Mouse (Mus musculus) small intestine, adult 2 months (tissue): ENCODE results near the gene Mcoln3. TPM values are rescaled to one million over a fixed set of nuclear protein-coding genes. Genes with fewer than 3 reads are reported as not detected.

Source experiments
- H3K27ac ChIP-seq: fragments of 200-500 bp; 2 replicates; pipeline ENCODE4 v1.5.1; 2012; ENCODE audit warnings: low read depth, low read length, control low read depth, inconsistent platforms; ENCODE audit not compliant: insufficient read depth
- H3K27me3 ChIP-seq: fragments of 200-500 bp; 2 replicates; pipeline ENCODE4 v1.6.1; 2012; ENCODE audit warnings: mild to moderate bottlenecking, moderate library complexity, low read length, inconsistent platforms; ENCODE audit not compliant: control insufficient read depth, insufficient read depth
- H3K36me3 ChIP-seq: fragments of 200-500 bp; 2 replicates; pipeline ENCODE4 v1.6.1; 2012; ENCODE audit warnings: mild to moderate bottlenecking, low read length, control low read depth, inconsistent platforms; ENCODE audit not compliant: control insufficient read depth, insufficient read depth
- H3K4me1 ChIP-seq: fragments of 200-500 bp; 2 replicates; pipeline ENCODE4 v1.6.1; 2012; ENCODE audit warnings: low read length, inconsistent platforms, mixed read lengths; ENCODE audit not compliant: control insufficient read depth, insufficient read depth, insufficient read length
- H3K4me3 ChIP-seq: fragments of 200-500 bp; 2 replicates; pipeline ENCODE4 v1.5.1; 2012; ENCODE audit warnings: low read depth, mild to moderate bottlenecking, control low read depth, inconsistent platforms, low read length, moderate library complexity
- CTCF ChIP-seq: fragments of 200-500 bp; IDR thresholded peaks from 2 replicates; pipeline ENCODE4 v1.5.1; 2012; ENCODE audit warnings: low read depth, mild to moderate bottlenecking, control low read depth, inconsistent platforms, low read length, moderate library complexity, mixed read lengths; ENCODE audit not compliant: insufficient replicate concordance, insufficient read length; ENCODE audit errors: extremely low read depth
- POLR2A ChIP-seq: fragments of 200-500 bp; IDR thresholded peaks from 2 replicates; pipeline ENCODE4 v1.6.1; 2012; ENCODE audit warnings: low read depth, mild to moderate bottlenecking, control low read depth, inconsistent platforms, low read length, moderate library complexity
- WGBS: fragments of 180-500 bp; shearing (Covaris S2); methylation state at CpG from one replicate; pipeline ENCODE4 v1.1.7; 2018; 5-methylcytosine and 5-hydroxymethylcytosine counted together
- polyA plus RNA-seq: library from polyadenylated mRNA; depleted of rRNA; stranded (reverse); fragments of >200 nt; gene quantifications from 2 replicates; pipeline ENCODE4 v1.2.3, GENCODE M21; 2012

The Mcoln3 gene
- polyA plus RNA-seq, 1 experiment: 0.25 TPM

DNA sequence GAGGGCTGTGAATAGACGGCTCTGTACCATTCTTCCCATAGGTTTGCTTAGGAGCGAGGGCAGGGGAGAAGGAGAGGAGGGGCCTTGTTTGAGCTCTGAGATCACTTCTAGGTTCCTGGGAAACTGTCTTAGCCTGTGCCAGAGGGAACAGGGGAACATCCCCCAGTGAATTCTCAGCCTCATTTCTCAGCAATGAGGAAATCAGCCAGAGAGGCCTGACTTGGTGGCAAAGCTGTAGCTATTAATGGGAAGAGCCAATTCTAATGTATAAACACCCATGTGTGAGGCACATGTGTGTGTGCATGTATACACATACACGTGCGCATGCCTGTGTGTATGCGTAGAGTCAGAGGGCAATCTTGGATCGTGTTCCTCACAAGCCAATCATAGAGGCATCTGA, 6.3 kb upstream of the Mcoln3 start:
- Histone ChIP-seq H3K36me3 (no peaks in the 10 kb centered on the region), H3K27me3 (peaks cover 10% of the 10 kb centered on the region), H3K4me1 (peaks cover 3% of the 10 kb centered on the region; the same call in 1 of the 2 replicates), H3K4me3 (no peak overlapping the region), H3K27ac (no peak overlapping the region)
- 80% methylated on average over 6 of the region's 6 CpGs for WGBS
- TF ChIP-seq CTCF (no peak), POLR2A (no peak)

DNA sequence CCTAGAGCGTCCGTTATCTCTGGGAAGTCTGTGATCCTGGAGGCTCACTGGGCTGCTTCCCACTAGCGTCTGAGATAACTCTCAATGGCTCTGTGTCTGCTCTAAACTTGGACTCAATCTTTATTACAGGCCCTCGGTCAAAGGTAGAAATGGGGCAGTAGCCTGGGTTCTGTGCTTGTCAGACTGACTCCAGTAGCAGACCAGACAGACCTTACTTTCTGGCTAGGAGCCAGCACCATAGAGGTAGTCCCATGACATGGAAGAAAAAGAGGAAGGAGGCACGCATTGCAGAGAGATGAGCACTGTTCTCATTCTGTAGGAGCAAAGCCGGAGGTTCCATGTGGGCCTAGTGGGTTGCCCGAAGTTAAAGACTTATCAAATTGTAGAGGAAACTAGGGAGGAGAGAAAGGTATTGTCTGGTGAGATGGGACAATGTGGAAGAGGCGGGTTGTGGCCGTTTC, 777 bp downstream of the Mcoln3 start:
- H3K4me1 ChIP-seq: peaks cover 15% of the 10 kb centered on the region
- no peaks in the 10 kb centered on the region for H3K27me3 ChIP-seq
- peak overlapping the region; percentile 43 for H3K4me3 ChIP-seq
- WGBS: 32% methylated on average over 9 of the region's 9 CpGs
- H3K27ac ChIP-seq: no peak overlapping the region
- TF ChIP-seq POLR2A (no peak), CTCF (no peak)
- no peaks in the 10 kb centered on the region for H3K36me3 ChIP-seq

DNA sequence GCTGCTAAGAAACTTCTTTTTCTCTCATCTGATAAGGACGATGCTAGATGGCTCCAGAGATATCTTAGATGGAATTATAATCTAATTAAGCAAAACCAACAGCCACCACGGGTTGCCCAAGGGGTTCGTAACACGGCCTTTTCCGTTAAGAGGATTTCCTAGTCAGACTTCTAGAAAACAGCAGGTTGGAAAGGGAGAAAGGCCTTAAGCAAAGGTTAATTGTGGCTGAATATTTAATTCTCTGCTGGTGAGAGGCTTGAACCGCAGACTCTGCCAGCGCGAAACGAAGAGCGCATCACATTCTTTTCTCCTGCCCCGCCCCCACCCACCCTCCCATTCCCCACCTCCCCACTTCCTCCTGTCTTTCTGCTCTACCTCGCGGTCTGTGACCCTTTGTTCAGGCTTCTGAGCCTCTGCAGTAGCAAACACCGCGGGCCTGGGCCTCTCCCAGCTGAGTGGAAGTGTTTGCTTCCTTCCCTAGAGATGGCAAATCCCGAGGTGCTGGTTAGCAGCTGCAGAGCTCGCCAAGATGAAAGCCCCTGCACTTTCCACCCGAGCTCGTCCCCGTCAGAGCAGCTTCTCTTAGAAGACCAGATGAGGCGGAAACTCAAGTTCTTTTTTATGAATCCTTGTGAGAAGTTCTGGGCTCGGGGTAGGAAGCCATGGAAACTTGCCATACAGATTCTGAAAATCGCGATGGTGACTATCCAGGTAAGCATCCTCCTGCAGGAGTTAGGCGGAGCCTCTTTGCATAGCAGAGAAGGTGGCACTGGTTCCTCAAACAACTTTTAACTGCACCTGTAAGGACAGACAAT, 4.3 kb downstream of the Mcoln3 start:
- no peak overlapping the region for H3K27ac ChIP-seq
- 54% methylated on average over 25 of the region's 25 CpGs for WGBS
- no peak overlapping the region for H3K4me3 ChIP-seq
- TF ChIP-seq CTCF (no peak), POLR2A (no peak)
- H3K27me3 ChIP-seq: no peaks in the 10 kb centered on the region
- peaks cover 15% of the 10 kb centered on the region for H3K4me1 ChIP-seq
- H3K36me3 ChIP-seq: no peaks in the 10 kb centered on the region

DNA sequence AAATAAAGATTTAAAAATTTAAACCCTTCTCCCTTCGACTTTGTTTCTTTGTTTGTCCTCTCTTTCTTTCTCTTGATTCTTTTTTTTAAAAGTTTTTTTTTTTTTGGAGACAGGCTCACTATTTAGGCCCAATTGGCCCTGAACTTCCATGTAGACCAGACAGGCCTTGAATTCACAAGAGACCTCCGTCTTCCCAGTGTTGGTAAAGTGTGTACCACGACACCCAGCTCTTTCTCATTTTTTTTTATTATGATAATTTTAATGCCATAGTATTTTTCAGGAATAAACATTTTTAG, 4.8 kb downstream of the Mcoln3 start:
- Histone ChIP-seq H3K27ac (no peak overlapping the region), H3K36me3 (no peaks in the 10 kb centered on the region), H3K27me3 (no peaks in the 10 kb centered on the region), H3K4me3 (no peak overlapping the region), H3K4me1 (peaks cover 14% of the 10 kb centered on the region)
- WGBS: 79% methylated on average over 3 of the region's 3 CpGs
- TF ChIP-seq CTCF (no peak), POLR2A (no peak)

DNA sequence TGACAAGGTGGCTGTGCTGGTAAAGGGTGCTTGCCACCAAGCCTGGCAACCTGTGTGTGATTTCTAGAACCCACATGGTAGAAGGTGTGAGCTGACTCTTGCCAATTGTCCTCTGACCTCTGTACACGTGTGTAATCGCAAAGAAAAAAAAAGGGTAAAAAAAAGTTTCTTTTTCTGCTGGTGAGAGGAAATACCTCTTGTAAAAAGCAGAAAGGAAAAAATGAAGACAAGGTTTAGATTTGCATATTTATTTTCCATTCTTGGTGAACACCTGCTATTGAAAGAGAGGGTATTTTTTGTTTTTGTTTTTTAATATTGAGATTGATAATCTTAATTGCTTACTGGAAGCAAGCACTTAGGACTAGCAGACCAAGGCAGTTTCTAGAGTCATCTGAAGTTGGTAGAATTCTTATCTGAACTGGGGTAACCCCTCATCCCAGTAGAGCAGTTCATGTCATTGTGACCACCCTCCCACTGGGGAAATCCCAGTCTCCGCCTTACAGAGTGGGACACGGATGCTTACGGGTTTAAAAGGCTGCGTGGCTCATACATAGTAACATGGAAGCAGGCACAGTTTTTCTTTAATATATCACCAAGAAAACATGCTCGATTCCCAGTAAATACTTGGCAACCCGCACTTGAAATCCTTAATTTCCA, 5.7 kb downstream of the Mcoln3 start:
- TF ChIP-seq POLR2A (no peak), CTCF (no peak)
- WGBS: 70% methylated on average over 8 of the region's 8 CpGs
- Histone ChIP-seq H3K27me3 (no peaks in the 10 kb centered on the region), H3K36me3 (no peaks in the 10 kb centered on the region), H3K4me1 (peaks cover 6% of the 10 kb centered on the region; the same call in 1 of the 2 replicates), H3K27ac (no peak overlapping the region), H3K4me3 (no peak overlapping the region)

DNA sequence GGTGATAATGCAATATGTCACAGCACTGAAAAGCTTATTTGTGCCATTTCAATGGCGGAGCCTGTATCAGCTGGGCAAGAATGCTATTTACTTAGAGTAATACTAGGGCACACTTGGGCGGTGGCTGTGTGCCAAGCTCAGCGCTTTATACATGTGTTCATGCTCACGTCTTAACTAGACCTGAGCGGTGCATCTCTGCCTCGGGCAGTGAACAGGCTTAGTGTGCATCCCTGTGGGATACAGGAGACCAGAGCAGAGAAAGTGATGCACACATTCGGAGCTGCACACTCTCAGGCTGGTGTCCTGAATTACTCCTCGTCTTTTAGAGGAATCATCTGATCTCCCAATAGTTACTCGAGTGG, 6.2 kb downstream of the Mcoln3 start:
- Histone ChIP-seq H3K4me1 (0 out of 2 replicates have a peak, but pooled peaks cover under 1% of the 10 kb centered on the region), H3K4me3 (no peak overlapping the region), H3K36me3 (no peaks in the 10 kb centered on the region), H3K27ac (no peak overlapping the region), H3K27me3 (no peaks in the 10 kb centered on the region)
- 44% methylated on average over 9 of the region's 9 CpGs for WGBS
- no peak for TF ChIP-seq CTCF
- TF ChIP-seq POLR2A: no peak

DNA sequence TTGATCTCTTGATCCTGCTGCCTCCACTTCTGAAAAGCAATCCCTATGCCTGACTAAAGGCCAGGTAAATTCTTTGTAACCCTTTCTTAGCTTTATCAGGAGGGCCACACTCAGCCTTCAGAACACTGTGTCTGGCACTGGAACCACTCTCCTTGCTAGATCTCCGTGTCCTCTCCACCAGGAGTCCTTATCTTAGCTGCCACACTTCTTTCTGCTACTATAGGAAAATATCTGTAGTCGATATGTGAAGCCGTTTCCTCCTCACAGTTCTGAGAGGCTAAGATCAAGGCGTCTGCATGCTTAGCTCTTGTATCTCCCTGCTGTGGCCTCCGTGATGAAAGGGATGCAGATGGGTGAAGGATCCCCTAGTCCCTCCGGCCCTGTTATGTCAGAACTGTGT, 10.0 kb downstream of the Mcoln3 start:
- Histone ChIP-seq H3K36me3 (no peaks in the 10 kb centered on the region), H3K27me3 (no peaks in the 10 kb centered on the region), H3K4me1 (no peaks in the 10 kb centered on the region), H3K27ac (no peak overlapping the region), H3K4me3 (no peak overlapping the region)
- TF ChIP-seq POLR2A (no peak), CTCF (no peak)
- WGBS: 81% methylated on average over 6 of the region's 6 CpGs

DNA sequence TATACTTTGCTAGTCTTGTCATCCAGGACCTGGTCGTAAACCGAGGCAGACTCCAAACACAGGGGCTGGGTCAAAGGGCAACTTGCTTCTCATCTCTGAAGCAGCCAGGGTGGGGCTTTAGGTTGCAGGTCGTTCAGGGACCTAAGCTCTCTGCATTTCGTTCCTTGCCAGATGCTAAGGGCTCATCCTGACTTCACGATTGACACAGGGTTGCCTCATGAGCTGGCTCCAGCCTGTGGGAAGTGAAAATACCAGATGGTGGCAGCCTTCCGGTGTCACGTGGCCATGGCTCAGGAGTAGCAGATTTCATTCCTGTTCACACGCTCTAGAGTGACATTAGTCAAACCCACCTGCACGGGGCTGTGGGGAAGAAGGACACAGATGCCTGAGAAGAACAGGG, 17.6 kb downstream of the Mcoln3 start:
- TF ChIP-seq CTCF (no peak), POLR2A (no peak)
- Histone ChIP-seq H3K4me3 (peak overlapping the region; percentile 1; the same call in 1 of the 2 replicates), H3K4me1 (peaks cover 5% of the 10 kb centered on the region; the same call in 1 of the 2 replicates), H3K36me3 (no peaks in the 10 kb centered on the region), H3K27me3 (no peaks in the 10 kb centered on the region), H3K27ac (no peak overlapping the region)
- 23% methylated on average over 9 of the region's 9 CpGs for WGBS
